Mouse (Mus musculus) ovary, postnatal 36 days (tissue): ENCODE measurements around the gene Lrguk.

ENCODE experiments used
- DNase-seq: peaks from one replicate; pipeline ENCODE4 v3.0.0; 2022; ENCODE audit warnings: low spot score, mixed read lengths

Lrguk gene

DNA sequence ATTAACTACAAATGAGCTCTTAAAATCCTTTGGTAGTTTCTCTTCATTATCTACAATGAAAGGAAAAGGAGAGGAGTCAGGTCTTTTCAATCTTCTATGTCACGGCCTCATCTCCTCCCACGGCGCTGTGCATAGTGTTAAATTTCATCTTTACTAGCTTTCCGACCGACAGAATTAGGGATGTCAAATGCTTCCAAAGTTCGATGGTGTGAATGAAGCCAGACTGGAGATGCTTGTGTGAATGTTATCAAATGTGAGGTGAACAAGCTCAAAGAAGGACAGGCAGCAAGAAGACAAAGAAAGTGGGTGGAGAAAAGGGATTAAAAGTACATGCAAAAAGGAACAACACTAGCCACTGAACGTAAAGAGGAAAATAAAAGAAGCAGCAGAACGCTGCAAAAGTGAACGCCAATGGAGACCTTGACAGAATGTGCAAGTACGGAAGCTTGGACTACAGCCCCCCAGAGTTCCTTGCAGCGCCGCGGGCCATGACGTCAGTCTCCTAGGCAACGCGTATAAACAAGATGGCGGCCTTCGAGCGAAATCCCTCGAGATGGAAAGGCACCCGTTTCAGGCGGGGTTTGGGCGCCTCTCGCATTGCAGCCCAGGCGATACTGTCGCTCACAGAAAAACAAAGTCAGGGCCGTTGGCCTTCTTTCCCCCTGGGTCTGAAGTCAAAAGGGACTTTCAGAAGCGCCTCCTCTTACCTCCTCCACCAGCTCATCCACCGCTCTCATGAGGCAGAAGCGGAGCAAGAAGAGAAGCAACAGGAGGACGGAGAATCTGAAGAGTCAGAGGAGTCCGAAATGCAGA lies at the start of gene Lrguk:
Gene Lrguk (plus strand): TSS at position 516 of the 813 bp plus-strand sequence.
- DNase-seq = peak; percentile 82

DNA sequence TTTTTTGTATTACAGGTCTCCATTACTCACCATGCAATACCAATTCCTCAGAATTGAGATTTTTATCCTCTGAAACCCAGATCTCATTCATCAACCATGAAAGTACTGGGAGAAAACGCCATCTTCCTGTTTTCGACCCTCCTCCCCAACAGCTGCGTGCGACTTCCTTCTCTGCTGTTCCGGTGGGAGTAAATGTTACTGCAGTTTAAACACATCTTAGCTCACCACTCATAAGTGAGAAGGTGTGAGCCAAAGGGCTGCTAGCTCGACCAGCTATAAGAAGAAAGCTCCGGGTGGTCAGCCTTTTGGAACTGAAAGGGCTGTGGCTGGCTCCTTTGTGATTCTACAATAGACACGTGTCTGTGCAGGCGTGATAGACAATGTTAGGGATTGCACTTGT lies 46.5 kb upstream of the Lrguk start:
- no peak for DNase-seq

DNA sequence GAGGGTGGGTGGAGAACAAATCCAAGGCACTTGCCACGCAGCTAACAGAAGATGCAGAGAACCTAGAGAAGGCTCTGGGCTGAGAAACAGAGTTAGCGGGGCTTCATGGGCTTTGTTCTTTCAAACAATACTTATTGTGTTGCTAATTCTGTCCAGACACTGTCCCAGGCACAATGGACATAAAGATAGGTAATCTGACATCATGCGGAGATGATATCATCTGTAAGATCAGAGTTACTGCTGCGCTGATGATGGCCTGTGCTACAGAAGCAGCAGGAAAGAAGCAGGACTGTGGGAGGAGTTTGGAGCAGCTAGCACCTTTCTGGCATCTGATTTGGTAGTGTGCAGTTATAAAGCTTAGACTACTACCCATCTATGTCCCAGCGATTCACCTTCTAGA lies 42.1 kb upstream of the Lrguk start:
- no peak for DNase-seq

DNA sequence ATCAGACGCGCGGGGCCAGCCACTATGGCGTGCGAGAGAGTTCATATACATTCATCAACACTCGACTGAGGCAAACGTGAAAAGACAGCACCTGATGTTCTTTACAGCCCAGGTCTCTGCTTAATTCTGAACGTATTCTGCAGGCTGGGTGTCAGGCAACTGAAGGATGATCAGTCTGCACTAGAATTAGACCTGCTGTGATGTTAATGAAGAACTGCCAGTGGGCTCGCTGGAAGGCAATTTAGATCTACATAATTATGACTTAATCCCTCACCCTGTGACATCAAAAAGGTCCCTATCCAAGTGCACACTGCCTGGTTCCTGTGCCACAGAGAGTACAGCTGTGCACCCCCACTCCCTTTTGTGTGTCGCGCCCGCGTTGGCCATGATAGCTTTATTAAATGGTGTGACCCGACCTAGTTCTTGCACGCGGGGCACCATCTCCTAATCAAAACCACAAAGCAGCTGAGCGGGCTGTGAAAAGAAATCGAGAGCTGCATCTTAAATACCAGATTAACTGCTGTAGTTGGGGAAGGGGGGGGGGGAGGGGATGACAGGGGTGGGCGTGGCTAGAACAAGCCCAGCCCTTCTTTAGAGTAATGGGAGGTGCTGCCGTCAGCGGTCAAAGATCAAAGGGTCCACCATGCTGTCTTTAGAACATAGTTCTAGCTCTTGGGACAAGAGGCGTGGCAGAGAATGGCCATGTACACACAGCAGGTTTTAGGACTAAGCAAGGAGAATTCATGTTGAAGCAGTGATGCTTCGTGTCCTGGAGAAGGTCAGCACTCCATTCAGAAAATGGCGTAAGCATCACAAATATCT lies 36.8 kb upstream of the Lrguk start:
- no peak for DNase-seq

DNA sequence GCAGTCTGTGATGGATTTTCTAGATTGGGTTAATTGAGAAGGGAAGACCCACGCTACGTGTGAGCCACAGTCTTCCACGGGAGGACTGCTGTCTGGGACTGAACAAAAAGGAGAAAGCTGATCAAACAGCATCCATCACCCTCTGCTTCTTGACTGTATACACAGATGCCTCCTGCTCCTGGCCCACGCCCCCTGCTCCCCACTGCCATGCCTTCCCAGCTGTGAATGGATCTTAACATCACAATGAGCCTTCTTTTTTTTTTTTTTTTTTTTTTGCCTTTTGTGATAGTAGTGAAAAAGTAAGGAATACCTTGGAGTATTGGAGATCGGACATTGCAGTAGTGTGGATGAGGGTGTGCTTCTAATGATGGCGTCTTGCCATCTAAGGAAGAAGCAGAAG lies 35.4 kb upstream of the Lrguk start:
- no peak for DNase-seq

DNA sequence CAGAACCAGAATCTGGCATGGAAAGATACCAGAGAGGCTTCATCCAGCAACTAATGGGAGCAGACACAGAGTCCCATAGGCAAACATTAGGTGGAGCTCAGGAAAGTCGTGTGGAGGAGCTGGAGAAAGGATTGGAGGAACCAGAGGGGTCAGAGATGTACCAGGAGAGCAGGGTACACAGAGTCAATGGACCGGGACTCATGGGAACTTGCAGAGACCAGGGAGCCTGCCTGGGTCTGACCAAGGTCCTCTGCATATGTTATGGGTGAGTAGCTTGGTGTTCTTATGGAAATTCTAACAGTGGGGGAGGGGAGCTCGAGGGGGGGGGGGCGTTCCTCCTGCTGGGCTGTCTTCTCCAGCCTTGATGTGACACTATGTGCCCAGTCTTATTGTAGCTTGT lies 30.7 kb upstream of the Lrguk start:
- no peak for DNase-seq

DNA sequence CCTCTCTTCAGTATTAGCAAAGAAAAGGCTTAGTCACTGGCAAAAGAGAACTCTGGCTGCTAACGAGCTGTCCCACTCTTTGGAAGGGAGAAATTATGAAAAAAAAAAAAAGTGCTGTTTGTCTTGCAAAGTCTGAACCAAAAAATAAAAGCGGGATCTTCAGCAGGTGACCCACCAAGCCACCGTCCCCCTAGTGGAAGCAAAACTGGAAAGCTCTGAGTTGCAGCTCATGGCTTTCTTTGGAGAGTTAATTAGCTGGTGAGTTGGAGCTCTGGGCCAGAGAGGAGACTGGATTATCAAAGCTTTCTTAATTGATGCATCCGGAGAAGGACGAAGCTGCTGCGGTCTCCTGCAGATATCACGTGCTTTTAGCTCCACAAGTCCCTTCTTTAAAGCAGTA lies 29.7 kb upstream of the Lrguk start:
- no peak for DNase-seq

DNA sequence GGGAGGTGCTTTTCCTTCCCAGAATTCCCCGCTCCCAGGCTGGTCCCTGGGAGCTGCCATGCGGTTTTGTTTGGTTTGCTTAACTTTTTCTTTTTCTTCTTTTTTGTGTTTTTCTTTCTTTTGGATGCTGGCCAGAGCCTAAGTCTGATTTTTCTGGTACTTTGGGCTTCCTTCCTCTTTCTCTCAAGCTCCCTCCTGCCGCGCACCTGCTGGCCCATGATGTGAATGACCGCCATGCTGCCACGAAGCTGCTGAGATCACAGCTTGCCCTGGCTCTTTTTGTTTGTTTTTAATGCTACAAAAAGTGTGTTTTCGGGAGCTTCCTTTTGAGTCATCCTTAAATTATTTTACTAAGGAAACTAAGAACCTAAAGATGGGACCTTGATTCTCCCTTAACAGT lies 28.6 kb upstream of the Lrguk start:
- DNase-seq = no peak

DNA sequence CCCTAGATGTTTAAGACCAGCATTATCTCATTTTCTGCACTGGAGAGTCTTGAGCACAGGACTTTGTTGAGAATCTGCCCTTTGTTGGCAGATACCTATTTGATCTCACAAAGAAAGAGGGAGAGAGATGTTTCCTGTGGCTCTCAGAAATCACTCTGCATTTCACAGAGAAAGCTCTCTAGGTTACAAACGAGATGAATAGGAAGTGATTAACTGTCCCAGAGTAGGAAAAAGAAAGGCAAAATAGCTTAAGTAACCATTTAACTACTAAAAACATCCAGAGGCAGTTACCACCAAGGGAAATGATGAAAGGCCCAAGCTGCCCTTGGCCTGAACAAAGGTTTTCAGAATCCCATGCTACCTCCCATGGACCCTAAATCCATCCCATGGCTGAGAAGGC lies 26.2 kb upstream of the Lrguk start:
- no peak for DNase-seq

DNA sequence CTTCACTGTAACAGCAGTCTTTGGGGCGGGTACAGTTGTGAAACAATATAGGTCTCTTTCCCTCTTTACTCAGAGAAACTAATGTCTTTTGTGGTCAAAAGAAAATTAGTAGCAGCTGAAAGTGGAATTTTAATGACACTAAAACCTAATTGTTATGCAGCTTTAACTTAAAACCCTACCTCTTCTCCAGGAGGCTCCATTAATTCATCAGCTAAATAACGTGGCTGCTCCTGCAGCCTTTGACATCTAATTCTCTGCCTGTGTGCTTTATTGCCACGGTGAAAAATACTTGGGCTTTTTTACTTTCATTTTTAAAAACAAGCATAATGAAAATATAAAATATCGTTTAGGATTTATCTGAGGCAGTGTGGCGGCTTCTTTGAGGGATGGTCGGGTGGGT lies 15.8 kb upstream of the Lrguk start:
- DNase-seq = no peak

DNA sequence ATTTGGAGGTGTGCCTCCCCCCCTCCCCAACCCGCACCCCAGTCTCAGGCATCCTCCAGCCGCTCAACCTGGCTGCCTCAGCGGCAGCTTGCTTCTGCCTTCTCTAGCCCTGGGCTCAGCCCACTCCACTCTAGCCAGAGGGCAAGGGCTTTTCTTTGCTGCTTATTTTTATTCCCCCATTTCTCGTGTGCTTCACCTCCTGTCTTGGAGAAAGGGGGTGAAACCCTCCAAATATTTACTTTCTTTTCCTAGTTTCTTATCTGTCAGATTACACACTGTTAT lies 439 bp downstream of the Lrguk start:
- DNase-seq = no peak

DNA sequence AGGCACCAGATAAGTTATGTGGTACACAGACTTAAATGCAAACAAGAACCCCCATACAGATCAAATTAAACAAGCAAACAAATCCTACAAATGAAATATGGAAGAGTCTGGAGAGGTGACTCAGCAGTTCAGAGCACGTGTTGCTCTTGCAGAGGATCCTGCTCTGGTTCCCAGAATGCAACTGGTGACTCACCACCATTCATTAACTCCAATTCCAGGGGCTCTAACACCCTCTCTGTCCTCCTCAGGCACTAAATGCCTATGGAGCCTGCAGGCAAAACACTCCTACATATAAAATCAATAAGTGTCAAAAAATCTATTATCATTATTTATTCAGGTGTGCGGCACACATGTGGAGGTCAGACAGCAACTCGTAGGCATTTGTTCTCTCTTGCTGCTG lies 4.8 kb downstream of the Lrguk start:
- DNase-seq = no peak

DNA sequence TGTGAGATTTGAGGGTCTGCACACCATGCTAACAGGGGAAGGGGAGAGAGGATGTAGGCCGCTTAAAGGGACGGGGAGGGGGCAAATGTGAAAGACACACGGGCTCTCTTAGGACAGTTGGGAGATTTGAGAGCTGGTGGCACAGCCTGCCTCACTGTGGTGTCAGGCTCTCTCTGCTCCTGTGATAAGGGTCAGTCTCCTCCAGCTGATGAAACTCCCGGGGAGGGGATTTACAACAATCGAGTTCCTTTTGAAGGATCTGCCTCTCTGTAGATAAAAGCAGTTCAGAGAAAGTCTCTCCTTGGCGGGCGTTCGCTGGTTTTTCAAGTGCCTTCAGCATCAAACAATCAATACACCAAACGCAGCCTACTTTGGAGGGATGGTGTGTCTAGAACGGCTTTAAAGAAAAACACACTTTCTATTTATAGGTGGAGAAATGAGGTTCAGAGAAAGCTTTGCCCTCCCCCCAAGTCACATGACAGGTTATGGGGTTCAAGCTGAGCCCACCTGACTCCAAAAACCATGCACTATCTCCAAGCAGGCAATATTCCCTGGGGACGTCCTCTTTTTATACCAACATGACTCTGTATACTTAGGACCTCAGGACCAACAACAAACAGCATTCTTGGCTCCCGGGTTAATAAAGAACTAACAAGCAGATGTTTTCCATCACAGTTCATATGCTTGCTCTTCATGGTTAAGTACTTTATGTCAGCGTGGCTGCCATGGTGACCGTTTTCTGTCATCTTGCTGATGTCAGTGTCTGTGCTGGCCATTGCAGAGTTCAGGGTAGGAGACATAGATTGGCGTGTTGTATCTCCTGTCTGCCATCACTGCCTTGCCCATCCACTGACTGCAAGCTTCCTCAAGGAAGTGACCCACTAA lies 5.6 kb downstream of the Lrguk start:
- DNase-seq = no peak

DNA sequence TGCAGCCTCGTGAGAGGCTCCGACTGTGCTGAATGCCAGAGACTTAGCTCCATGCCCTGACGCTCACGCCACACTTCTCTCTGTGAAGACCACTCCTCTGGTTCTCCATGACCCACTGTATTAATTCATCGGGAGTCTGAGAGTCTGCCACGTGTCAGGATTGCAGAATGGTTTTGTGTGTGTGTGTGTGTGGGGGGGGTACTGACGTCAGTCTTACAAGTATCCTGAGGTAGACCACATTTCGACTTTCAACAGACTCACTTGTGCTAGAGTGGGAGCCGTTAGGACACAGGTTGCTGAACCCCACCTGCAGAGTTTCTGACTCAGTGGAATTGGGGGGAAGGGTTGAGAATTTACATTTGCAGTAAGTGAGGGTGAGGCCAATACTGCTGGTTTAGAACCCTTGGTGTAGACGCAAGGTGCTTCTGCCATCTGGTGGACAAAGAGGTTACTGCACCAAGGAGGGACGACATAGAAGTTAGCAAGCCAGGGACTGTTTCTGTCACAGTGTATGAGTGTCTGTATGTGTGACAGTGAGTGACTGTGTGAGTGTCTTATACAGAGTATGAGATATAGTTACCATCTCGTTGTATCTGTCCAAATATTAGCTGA lies 11.5 kb downstream of the Lrguk start:
- DNase-seq = peak; percentile 52

DNA sequence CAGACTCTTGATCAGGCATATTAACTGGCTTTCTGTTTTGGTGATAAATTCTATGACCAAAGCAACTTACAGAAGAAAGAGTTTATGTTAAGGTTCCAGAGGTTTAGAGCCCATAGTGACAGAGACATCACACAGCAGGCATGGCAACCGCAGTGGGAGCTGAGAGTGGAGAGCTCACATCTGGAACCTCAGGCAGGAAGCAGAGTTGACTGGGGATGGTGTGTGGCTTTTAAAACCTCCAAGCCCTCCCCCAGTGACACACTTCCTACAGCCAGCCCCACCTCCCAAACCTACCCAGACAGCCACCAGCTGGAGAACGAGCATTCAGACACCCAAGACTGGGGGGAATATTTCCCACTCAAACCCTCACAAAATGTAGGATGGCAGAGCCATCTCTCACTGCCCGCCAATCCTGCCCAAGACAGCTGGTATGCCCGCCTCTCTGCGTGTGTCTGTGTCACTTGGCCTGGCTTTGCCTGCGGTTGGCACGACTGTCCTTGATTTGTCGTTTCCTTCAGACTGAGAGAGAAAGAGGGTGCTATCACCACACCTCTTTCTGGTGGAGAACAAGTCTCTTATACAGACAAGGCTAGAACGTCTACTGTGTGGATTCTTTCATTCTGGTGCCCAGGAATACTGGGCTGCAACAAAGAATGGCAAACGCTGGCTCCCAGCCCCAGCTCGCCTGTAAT lies 12.5 kb downstream of the Lrguk start:
- DNase-seq = no peak

DNA sequence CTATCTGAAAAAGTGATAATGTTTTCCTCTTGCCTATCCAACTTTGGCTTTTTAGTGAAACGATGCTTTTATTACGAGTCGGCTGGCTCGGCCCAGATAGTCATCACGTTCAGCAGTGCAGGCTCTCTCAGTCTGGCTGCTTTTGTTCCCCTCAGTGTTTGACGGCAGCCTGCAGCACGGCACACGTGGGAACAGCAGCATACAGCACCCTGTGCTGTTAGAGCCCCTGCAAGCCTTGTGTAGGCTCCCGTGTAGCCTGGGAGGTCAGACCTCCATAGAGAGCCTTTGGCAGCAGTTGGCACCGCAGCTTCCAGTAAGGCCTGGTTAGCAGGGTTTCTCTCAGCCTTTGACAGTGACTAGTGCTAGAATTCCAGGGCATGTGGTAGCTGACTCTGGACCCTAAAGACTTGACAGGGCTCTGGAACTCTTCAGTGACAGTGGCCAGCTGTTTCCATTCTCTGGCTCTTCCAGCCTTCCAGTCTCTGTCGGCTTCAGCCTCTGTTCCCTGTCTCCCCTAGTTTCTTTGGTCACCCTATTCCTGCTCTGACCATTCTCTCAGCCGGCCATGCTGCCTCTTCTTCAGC lies 15.1 kb downstream of the Lrguk start:
- no peak for DNase-seq

DNA sequence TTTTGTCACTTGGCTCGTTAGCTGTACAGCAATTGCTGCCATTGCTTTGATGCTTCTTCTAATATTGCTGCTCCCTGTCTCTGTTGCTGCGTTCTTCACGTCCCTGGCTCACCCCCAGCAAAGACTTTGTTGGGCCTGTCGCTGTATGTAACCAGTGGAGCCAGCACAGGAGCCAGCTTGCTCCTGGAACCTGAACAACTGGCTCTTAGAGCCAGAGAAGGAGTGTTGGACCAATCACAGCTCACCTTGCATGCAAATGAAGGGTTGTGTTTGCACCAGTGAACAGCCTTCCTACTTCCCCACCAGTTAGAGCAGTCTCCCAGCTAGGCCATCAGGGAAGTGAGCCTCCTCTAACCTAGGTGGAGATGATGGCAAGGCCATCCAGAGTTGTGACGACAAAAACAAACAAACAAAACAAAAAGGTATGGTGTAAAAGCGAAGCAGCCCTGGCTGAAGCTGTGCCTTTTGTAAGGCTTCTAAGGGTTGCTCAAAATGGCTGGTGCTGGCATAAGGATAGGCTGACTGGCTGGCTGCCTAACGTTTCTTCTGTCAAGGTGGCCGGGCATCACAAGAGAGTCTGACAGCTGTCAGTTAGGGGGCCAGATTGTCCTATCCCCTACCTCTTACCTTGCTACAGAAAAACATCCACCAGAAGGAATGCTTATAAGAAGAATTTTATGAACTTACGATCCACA lies 15.7 kb downstream of the Lrguk start:
- no peak for DNase-seq

DNA sequence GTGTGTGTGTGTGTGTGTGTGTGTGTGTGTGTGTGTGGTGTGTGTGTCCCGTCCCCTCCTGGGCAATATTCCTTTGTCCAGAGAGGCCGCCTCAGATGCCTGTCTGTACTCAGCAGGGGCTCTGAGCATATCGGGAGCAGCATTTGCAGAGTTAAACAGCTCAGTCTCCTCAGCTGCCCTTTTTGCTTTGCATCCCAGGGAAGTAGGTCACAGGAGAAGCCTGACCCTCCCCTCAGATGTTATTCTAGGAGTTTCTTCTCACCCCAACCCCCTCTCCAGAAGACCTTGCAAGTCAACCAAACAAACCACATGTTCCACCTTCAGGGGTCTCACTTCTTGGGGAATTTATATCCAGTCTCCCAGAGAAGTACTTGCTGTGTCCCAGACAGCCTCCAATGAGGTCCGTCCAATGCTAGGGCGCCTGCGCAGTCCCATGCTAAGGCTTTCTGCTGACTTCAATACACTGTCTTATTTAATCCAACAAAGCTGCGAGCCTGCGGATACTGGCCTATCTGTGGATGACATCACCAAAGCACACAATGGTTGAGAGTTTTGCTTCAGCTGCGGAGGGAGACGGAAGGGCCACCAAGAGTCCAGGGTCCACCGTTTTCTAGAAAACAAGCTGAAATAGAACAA lies 17.4 kb downstream of the Lrguk start:
- DNase-seq = no peak

DNA sequence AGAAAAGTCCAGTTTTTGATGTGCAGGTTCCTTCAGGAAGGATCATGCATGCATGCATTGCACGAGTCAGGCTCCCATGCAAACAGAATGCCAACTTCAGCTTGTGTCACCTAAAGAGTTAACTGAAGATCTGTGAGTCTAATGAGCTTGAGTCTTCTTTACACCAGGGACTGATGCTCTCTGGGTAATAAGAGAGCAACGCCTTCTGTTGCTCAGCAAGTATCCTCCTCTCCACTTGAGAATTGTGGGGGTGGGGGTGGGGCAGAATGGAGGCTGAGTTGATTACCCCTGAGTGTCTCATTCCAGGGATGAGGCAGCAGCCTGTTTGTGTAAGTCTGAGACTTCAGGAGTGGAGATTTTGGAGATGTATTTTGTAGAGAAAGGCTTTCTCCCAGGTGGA lies 20.2 kb downstream of the Lrguk start:
- no peak for DNase-seq

DNA sequence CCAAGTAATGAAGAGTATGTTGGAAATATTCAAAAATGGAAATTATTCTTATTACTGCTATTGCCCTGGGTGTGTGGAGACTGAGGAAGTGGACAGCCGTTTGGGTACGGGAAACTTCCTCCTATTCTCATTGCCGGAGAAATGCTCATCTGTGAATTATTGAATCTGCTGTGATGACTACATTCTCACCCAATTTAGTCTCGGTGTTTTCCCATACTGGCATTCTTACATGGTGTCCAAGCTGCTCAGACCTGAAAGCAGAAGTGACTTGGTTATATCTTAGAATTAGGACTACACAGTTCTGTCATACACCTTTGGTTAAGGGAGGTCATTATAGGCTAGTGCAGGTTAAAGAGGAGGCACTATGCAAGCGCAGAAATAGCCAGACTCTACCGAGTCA lies 30.5 kb downstream of the Lrguk start:
- DNase-seq = no peak
